1 mouse cellular context compared by ENCODE assay signal in genomic region chr6:134606949-134607746, GRCm38 (mm10).
TF ChIP-seq lines count a peak whose summit lies in the region.

No protein-coding gene starts in this region.

TF ChIP-seq in MEL, 35 proteins besides CTCF, POLR2A, EP300 and RAD21 (continued from another document):
- TF ChIP-seq KAT2A (conservative IDR thresholded peaks at IDR 0.05; ENCODE audit: low read depth, low read length): no peak
- no peak for TF ChIP-seq ELF1 (IDR thresholded peaks at IDR 0.05; ENCODE audit: low read depth, low read length)
- TF ChIP-seq MEF2A (IDR thresholded peaks at IDR 0.05; ENCODE audit: extremely low read depth, insufficient replicate concordance, low read depth, low read length, poor library complexity, severe bottlenecking): no peak
- TF ChIP-seq MAX (IDR thresholded peaks at IDR 0.05; ENCODE audit: low read length): no peak
- no peak for TF ChIP-seq USF2 (IDR thresholded peaks at IDR 0.05; ENCODE audit: borderline replicate concordance in 1 of 2, insufficient read depth in 1 of 2, low read depth in 1 of 2, low read length in 2 of 2)
- no peak for TF ChIP-seq SIN3A (IDR thresholded peaks at IDR 0.05; ENCODE audit: low read length)
- TF ChIP-seq POLR2AphosphoS5 (IDR thresholded peaks at IDR 0.05; ENCODE audit: borderline replicate concordance, low read depth, low read length): no peak
- no peak for TF ChIP-seq CHD1 (IDR thresholded peaks at IDR 0.05; ENCODE audit: low read depth, low read length)
- TF ChIP-seq ETS1 (IDR thresholded peaks at IDR 0.05; ENCODE audit: low read depth, low read length): no peak
- TF ChIP-seq MAFK (IDR thresholded peaks at IDR 0.05; ENCODE audit: borderline replicate concordance, low read depth, low read length): peak; percentile 88
- TF ChIP-seq TBP (IDR thresholded peaks at IDR 0.05; ENCODE audit: low read depth, low read length): peak; percentile 59; the same call in 1 of the 2 replicates
TF ChIP-seq in MEL: peak in this region for 6.
